Mouse (Mus musculus): ENCODE data around the gene Rassf7.

Gene Rassf7

DNA sequence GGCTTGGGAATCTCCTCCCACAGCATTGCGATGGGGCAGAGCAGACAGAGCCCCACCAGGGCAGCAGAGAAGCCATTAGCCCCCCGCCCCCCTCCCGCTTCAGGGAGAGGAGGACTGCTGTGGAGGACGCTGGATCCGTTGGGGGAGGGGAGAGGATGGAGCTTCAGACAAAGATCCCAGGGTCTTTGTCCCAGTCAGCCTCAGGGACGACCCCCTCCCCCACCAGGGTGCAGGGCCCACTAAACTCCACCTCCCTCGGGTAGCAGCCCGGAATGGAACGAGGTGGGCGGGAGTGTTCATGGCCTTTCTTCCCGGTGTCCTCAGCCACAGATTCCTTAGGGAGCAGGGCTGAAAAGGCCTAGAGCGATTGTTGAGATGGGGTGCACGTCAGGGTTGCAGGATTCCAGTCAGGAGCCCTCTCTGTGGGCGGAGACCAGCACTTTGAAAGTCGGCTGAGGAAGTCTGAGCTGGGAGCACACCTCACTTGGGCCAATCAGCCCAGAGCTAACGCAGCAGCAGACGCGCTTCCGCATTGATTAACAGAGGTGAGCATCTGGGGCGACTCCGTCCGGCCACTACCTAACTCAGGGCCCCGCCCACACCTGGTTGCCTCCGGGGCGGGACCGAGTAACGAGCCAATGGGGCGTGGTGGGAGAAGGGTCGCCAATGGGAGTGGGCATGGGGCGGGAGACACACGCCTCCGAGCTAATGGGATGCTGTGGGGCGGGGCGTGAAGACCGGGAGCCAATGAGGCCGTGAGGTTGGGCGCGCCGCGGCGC lies at the start of gene Rassf7:
Rassf7 (plus strand) TSS at position 760 of the 779 bp plus-strand sequence.
- DNase-seq: peak; percentile 98 to 99

DNA sequence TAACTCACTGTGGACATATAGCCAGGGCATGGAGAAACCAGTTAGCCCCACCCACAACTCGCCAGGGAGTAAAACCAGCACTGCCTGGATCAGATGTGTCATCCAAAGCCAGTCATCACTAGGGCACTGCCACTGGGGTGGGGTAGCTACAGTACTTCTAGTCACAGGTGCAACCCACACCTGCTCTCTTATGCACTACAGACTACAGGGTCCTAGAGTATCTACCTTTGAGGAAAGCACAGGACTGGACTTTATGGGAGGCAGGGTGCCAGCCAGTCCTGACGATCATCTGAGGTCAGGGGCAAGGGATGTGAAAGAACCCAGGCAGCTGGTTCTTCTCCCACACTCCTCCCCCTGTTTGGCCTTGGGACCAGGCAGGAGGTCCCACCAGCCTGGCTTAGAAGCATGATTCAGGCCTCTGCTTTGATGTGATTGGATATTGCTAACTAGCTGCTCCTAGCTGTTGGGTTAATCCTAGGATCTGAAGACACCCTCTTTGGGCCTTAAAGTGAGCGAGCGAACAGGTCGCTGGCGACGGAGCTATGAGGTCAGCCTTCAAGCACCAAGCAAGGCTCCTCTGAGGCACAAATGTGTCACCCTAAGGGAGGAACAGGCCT lies 47.7 kb upstream of the Rassf7 start:
- peak in 1 of 2 experiments; percentile 11 for DNase-seq

DNA sequence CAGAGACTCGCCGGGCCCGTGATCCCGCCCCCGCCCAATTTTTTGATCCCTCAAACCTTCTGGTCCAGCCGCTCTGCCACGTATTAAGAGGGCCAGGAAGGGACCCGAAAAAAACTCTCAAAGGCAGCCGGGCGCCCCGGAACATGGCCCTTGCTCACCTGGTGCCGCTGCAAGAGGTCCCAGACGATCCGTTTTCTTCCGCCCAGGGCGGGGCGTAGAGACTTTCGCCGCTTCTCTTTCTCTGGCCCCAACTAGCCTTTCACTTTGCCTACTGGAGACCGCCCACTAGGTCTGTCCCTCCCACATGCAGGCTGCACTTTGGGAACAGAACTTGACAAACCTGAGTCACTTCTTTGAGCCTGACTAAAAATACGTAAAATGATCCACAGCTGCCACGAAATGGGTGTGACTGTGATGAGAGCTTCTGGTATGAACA lies 47.1 kb upstream of the Rassf7 start:
- peak; percentile 72 to 75 for DNase-seq

GRCm38 (mm10) chr7:141169300-141169699 lies 46.4 kb upstream of the Rassf7 start:
- DNase-seq: no peak

- DNase-seq: no peak
Observed at GRCm38 (mm10) chr7:141169866-141170265, 45.8 kb upstream of the Rassf7 start.

DNA sequence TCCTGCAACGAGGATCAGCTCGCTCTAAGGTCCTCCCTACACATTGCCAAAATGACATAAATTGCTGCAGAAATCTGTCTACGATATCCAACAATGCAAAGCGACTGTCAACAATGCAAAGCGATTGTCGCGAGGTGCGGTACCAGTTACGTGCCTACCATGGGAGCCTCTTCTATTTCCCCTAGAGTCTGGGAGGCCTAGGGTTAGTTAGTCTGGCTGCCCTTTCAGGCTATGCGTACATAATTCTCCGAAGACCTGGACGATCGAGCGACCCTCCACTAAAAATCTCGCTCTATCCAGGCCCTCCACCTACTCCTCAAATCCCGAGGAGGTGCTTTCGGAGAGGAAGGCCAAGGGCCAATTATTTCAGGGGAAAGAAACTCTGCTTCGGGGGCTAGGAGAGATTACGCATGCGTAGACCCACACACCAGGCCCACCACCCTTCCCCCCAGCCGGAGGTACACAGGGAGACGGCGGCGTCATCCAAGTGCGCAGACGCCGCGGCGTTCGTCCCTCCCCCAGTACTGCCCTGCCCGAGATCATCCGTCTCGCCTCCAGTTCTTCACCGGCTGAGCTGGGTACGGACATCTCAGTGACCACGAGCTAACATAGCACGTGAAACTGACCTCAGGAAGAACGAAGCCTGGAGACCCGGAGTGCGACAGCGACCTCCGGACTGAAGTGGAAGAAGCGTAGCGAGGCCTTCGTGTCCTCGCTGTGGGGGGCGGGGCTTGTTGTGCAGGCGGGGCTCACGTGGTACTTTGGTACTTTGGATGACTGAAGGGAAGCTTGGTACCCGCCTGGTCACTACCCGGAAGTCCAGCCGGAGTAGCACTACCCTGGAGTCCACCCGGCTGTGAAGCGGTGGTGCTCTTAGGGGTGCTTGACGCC lies 43.3 kb upstream of the Rassf7 start, which contains the start of gene Rnh1:
Rnh1 (minus strand) TSS at position 742 of the 891 bp plus-strand sequence.
- peak; percentile 87 to 88 for DNase-seq

DNA sequence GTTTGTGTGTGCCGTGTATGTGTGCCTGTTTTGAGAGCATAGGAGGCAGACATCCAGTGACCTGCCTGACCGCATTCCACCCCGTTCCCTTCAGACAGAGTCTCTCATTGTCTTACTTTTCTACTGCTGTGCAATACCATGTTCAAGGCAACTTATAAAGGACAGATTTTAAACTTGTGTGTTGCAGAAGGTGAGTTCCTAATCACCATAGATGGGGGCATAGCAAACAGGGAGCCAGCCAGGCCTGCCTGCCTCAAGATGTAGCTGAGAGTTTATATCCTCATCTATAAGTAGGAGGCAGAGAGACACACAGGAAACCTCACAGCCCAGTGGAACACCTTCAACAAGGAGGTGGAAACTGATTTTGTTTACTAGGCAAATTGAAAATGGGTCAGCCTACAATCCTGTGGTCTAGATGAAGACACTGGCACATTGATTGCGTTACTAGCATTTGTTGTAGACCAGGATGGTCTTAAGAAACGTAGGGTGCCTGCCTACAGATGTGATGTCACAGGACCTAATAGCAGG lies 42.3 kb upstream of the Rassf7 start:
- no peak for DNase-seq

- no peak for DNase-seq
Observed at GRCm38 (mm10) chr7:141175068-141175467, 40.6 kb upstream of the Rassf7 start.

- DNase-seq: peak; percentile 88 to 90
Observed at GRCm38 (mm10) chr7:141176173-141176572, 39.5 kb upstream of the Rassf7 start.

DNA sequence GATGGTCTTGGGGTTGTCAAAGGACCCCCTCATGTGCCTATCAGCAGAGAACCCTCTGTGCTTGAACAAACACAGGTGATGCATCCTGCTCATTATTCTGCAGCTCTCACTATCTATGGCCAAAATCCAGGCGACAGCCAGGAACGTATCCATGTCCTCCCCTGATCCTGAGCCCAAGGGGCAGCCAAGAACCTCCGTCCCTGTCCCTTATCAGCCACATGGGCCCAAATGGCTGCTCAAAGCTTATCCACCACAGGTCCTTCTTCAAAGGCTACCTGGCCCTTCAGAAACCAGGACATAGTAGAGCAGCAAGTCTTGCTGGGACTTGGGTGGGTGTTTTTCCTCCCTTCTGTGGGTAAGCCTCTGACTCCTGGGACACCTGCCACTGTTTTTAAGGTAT lies 27.5 kb upstream of the Rassf7 start:
- no peak for DNase-seq

DNA sequence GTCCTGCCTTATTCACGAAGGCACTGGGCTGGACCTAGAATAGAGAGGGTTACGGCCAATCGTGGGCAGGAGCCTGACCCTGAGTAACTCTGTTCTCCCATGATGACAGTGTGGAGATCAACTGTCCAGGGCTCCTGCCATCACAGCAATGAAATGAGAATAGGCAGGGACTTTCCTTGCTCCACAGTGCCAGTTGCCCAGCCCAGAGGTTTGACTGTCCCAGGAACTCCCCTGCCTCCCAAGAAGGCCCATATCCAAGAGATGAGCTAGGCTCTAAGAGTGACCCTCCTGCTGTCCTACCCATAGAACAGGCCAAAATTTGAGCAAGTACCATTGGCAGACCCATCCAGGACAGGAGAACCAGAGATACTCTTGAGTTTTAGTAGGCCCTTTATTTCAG lies 26.9 kb upstream of the Rassf7 start:
- DNase-seq: no peak

GRCm38 (mm10) chr7:141190220-141190619 lies 25.4 kb upstream of the Rassf7 start:
- no peak for DNase-seq

GRCm38 (mm10) chr7:141191036-141191435 lies 24.6 kb upstream of the Rassf7 start:
- DNase-seq: no peak

DNA sequence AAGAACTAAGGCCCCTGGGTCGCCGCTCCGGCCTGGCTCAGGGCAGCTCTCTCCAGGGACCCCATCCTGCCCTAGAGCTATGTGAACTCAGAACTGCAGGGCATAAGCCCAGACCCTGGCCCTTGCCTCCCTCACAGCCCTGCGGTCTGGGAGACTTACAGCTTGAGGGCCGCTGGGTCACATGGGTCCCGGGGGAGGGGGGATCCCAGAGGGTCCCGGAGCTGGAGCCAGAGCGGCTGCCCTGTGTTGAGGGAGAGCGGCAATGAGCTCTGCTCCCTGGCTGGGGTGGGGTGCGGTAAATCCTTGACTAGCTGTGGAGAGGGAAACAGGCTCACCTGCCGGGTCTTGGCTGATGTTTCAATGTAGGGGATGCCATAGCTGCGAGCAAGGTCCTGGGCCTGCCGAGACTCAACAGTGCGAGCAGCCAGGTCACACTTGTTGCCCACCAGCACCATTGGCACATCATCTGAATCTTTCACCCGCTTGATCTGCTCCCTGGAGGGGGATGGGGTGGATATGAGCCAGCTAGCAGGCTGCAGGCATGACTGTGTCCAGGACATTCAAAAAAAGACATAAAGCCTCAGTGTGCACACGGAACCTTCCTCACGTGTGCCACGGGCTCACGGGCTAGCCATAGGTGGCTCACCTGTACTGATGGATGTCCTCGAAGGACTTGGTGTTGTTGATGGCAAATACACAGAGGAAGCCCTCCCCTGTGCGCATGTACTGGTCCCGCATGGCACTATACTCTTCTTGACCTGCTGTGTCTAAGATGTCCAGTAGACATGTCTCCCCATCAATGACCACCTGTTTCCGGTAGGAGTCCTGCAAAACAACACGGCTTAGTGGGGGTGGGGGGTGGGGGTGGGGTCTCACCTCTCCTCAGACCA lies 23.6 kb upstream of the Rassf7 start:
- DNase-seq: no peak

DNA sequence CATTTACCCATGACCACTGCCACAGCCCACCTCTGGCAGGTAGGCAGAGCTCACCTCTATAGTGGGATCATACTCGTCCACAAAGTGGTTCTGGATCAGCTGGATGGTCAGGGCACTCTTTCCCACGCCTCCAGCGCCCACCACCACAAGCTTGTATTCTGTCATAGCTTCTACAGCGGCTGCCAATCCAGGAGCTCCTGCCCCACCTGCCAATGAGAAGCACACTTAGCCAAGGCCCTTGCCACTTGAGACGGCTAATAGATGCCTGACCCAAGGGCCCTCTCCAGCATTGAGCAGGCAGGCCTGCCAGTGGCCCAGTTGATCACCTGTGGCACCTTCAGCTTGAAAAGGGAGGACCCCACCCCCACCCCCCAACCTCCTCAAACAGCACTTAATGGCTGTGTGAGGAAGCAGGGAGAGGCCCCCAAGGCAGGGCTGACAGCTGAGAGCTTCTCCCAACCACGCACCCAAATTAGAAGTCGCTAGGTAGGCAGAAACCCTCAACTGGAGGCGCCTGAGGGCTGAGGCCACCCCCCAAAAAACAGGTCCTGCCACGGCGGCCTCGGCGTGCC lies 22.8 kb upstream of the Rassf7 start:
- no peak for DNase-seq

GRCm38 (mm10) chr7:141193348-141193856 lies 22.3 kb upstream of the Rassf7 start:
- peak in 1 of 2 experiments; percentile 23 for DNase-seq

DNA sequence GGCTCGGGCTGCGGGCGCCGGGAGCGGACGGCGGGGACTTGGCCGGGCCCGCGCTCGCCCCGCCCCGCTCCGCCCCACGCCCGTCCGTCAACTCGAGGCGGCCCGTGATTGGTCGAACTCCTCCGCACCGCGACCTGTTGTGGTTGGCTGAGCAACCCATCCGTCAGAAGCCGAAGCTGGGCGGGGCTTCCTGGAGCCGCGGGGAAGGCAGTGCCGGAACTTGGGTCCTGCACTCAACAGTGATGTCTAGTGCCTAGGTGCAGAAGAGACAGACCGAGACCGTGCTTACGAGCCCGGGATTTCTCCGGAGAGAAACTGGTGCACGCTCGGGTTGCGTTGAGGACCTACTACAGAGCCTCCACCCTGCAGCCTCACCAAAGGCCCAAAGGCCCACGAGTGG lies 21.7 kb upstream of the Rassf7 start, which contains the start of the genes Hras and Lrrc56:
Hras (minus strand) TSS at position 58 of the 400 bp plus-strand sequence.
Lrrc56 (plus strand) TSS at position 210 of the 400 bp plus-strand sequence.
- peak; percentile 96 to 97 for DNase-seq

GRCm38 (mm10) chr7:141194409-141194808 lies 21.3 kb upstream of the Rassf7 start:
- DNase-seq: no peak

DNA sequence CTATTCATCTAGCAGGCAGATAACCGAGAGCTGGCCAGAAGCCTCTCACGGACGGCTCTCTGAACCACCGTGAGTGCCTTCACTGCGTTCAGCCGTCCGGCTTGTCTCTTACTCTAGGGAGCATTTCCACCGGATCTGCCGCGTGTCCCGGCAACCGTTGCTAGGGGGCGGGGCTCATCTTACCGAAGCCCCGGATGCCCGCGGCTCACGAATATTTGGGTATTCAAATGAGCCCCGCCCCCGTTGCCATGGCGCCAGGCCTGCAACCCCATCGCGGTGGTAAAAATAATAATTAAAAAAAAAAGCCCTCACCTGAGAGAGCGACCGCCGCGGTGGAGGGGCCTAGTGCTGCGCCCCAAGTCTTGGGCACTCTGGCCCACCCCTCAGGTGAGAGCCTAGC lies 20.8 kb upstream of the Rassf7 start:
- DNase-seq: peak; percentile 100

GRCm38 (mm10) chr7:141195754-141196153 lies 19.9 kb upstream of the Rassf7 start:
- DNase-seq: no peak
